Mouse (Mus musculus): ENCODE measurements around the gene Ncl. TPM values are rescaled to one million over a fixed set of nuclear protein-coding genes. Genes with fewer than 3 reads are reported as not detected.
"Not testable (repeated sequence)": the region's sequence is repeated elsewhere in the genome, so short reads cannot be mapped to it uniquely, and the experiment has no call there.

Ncl gene
- polyA plus RNA-seq, 1 experiment = 4.9 TPM

DNA sequence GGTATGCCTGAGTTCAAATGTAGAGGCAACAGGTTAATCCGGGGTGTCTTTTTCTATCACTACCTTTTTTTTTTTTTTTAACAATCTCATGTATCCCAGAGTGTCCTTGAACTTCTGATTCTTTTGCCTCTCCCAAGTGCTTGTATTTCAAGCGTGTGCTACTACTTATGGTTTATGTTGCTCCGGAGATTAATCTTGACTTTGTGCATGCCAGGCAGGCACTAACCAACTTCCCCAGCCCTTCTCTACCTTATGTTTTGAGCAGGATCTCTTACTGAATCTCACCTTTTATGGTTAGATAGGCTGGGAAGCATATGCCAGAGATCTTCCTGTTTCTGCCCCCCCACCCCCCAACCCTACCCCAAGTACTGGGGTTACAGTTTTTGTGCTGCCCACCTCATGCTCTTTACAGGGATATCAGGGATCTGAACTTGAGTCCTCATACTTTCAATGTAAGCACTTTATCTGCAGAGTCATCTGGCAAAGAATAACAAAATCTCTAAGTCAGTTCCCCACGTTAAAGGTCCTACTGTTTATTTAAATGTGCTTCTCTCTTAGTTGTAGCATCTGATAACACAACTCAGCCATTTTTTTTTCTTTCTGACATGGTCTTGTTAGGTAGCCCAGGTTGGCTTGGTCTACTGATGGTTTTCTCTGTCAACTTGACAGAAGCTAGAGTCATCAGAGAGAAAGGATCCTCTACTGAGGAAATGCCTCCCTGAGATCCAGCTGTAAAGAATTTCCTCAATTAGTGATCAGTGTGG is 2.8 kb upstream of the Ncl start:
- WGBS = 72% methylated on average over 4 of the region's 4 CpGs

DNA sequence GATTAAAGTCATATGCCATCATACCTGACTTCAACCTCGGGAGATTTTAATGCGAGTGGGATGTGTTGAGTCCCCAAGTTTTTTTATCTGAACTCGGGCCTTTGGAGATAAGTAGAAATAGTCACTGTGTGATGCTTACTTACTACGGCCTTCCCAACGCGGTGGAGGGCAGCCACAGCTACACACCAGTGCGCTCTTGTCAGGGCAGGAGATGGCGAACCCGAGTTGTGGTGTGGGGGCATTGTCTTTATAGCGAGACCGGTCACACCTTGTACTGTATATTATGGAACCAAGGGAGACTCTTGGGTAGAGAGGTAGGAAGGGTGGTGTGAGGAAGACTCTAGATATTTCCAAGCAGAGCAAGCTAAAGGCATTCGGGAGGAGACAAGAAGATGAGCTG is 1.2 kb upstream of the Ncl start:
- 14% methylated on average over 12 of the region's 12 CpGs for WGBS
- no peak for DNase-seq (ENCODE audit: low read depth, low spot score)

More for the DNA sequence above, 2.8 kb upstream of the Ncl start:
- DNase-seq (ENCODE audit: low read depth, low spot score) = no peak

DNA sequence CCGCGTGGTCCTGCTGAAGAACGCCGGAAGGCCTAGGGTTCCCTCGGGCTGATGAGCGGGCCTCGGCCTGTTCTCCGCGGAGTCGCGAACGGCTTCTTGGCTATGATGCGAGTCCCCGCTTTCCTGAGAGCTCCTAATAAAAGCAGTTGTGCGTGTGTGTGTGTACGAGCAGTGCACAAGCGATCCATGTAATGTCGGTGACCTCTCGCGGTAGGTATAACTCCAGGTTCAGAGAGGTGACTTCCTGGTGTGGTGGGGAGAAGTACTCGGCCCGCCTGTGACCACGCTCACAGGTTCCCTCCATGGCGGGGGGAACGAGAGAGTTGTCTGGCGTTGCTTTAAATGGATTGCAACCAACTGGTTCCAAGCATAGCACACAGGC is 589 bp upstream of the Ncl start:
- DNase-seq (ENCODE audit: low read depth, low spot score) = peak; percentile 18
- whole genome bisulfite sequencing = under 1% methylated on average over 26 of the region's 26 CpGs

DNA sequence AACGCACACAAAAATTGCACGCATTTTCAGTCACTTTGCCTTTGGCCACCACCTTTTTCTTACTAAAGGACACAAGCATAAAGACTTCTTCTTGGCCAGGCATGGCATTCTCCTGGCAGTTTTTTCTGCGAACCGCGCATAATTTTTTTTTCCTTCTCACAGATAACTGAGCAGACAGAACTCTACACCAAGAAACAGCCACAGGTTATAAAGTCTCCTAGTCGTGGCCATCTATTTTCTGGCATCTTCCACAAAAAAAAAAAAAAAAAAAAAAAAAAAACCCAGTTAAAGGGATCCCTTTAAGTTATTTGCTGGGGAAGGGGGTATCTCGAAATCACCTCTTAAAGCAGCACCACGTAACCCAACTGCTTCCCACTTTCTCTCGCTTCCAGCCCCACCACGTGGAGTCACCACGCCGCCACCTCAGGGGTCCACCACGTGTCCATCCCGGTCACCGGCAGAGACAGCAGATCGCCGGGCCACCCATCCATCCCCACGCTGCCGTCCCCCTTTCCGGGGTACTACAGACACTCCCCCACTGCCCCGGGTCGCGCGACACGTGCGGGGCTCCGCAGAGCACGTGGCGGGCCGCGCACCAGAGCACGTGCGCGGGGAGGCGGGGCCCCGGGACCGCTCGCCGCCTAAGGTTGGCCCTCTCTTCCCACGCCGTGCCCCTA is 833 bp downstream of the Ncl start:
- WGBS = 1% methylated on average over 41 of the region's 41 CpGs

DNA sequence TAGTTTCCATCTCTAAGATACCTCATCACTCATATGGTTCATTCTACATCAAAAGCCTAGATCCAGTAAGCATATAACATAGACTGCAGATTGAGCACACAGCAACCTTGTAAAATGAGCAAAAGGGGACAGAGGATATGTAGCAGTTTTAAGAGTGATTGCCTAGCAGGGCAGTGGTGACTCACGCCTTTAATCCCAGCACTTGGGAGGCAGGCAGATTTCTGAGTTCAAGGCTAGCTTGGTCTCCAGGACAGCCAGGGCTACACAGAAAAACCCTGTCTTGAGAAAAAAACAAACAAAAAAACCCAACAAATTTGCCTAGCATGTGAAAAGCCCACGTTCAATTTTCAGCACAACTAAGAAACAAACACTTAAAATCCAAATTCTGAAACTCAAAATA is 5.0 kb downstream of the Ncl start:
- no peak for DNase-seq (ENCODE audit: low read depth, low spot score)
- 79% methylated on average over 2 of the region's 2 CpGs for WGBS

More for the DNA sequence above, 833 bp downstream of the Ncl start:
- no peak for DNase-seq (ENCODE audit: low read depth, low spot score)

DNA sequence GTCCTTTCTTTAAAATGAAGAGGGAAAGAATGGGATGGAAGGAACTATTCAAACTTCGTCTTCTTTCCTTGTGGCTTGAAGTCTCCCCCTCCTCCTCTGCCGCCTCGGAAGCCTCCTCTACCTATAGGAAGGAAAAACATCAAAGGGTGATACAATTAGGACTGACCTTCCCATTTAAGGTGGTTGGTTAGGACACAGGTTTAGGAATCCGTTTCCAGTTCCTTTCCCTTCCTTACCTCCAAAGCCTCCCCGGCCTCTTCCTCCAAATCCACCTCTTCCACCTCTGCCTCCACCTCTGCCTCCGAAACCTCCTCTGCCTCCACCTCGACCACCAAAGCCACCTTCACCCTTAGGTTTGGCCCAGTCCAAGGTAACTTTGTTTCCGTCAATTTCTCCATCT is 8.6 kb downstream of the Ncl start:
- 83% methylated on average over 8 of the region's 8 CpGs for WGBS
- no peak for DNase-seq (ENCODE audit: low read depth, low spot score)

DNA sequence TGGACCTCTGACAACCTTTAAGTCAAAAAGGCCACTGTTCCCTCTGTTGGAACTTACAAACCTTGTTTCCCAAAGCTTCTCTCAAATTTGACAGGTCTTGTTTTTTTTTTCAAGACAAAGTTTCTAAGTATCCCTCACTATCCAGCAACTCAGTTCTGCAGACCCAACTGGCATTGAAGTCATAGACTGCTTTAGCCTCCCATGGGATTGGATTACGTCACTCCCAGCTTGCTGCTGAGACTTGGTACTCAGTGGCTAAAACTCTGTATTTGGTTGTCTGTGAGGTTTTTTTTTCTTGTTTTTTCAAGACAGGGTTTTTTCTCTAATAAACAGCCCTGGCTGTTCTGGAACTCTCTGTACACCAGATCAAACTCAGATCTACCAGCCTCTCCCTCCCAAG is 9.5 kb downstream of the Ncl start:
- no peak for DNase-seq (ENCODE audit: low read depth, low spot score)
- 92% methylated on average over 1 of the region's 1 CpGs for WGBS

DNA sequence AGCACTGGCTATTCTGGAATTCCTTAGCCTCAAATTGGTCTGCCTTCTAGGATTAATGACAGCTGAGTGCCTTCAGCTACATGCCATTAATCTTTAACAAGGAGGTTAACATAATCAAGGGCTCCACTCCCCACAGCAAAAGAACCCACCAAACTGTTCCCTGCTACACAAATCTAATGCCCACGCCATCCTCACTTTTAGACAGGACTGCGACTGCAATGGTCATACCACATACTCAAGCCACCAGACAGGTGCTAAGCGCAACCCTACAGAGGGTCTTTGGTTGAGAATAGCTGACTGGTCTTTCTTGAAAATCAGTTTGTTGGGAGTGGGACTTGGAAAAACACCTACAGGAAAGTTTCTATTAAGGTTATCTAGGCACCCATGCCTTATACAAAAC is 10.0 kb downstream of the Ncl start:
- 95% methylated on average over 3 of the region's 3 CpGs for WGBS
- DNase-seq (ENCODE audit: low read depth, low spot score) = no peak

DNA sequence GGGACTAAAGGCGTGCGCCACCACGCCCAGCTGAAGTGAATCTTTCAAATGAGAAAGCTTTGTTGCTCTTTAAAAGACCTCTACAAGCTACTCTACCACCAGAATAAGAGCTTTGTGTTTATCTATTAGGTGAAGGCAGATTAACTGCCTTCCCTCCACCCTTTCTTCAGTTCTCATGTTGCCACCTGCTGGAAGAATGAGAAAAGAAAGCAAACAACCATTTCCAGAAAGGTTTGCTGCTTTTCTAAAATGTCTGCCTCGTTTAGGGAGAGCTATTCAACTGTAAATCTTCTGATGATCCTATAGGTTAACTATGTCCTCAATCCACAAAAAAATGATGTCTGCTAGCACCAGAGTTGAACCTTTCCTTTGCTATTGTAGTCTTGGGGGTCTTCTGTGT is 10.4 kb downstream of the Ncl start:
- 75% methylated on average over 4 of the region's 4 CpGs for WGBS
- DNase-seq (ENCODE audit: low read depth, low spot score) = no peak

DNA sequence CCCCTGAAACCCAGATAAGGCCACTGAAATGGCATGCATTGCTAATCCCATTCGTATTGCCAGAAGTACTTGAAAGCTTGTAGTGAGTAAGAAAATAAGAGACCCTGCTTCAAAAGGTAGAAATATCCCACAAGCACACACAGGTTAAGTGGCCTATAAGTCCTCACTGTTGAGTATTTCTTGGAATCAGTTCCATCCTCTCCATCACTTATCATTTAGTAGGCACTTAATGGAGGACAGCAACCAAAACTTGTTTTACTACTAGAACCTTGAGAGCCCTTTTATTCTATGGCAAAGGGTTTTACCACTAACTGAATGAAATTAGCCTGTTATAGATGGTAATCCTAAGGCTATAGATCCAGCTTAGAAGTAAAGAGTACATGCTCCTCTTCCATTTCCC is 11.1 kb downstream of the Ncl start:
- 89% methylated on average over 1 of the region's 1 CpGs for WGBS
- DNase-seq (ENCODE audit: low read depth, low spot score) = no peak

DNA sequence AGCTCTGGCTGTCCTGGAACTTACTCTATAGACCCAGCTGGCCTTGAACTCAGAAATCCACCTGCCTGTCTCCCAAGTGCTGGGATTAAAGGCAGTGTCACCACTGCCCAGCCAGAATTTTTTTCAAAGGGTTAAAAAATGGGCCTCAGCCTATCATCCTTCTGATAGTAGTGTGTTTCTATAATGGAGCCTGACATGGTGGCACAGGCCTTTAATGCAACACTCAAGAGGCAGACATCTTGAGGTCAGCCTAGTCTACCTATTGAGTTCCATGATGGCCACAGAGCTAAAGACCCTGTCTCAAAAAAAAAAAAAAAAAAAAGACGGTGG is 11.5 kb downstream of the Ncl start:
- 43% methylated on average over 1 of the region's 1 CpGs for WGBS
- no peak for DNase-seq (ENCODE audit: low read depth, low spot score)

DNA sequence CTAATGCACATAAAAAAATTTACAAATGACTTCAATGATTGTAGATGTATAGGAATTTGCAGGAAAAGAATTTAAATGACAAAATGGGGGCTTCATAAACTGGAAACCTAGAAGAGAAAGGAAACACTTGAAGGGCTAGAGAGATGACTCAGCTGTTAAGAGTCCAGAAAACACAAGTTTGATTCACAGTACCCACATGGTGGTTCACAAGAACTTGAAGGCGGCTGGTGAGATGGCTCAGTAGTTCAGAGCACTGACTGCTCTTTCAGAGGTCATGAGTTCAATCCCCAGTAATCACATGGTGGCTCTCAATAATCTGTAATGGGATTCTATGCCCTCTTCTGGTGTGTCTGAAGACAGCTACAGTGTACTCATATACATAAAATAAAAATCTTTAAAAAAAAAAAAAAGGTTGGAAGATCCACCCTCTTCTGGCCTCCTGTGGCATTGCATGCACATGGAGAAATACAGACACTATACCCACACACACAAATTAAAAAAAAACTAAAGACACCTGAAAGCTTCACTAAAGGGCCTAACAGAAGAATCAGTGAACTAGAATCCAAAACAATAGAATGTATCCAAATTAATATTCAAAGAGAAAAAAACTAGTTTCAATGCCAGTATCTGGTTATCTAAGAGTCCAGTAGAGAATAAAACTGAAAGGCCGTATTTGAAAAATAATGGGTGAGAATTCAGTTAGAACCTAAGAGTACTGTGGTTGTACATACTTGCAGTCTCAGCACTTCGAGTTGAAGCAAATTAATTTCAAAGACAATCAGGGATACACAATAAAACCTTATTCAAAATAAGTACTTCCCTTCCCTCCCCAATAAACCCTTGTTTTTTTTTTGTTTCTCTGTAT is 12.1 kb downstream of the Ncl start:
- 88% methylated on average over 3 of the region's 3 CpGs for WGBS
- no peak for DNase-seq (ENCODE audit: low read depth, low spot score)

DNA sequence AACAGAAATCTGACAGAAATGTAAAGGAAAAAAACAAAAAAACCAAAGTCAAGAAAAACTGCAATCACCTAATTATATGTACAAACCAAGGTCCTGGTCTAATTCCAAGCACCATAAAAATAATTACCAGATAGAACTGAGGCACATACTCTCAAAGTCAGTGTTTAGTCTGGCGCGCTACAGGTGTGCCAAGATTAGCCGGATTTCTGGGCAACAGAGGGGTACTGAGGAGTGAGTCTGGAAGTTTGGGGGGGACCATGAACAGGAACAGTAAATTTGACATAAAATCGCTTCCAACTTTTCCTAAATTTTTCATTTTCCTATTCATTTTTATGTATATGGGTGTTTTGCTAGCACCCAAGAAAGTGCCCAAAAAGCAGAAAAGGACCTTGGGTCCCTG is 13.2 kb downstream of the Ncl start:
- DNase-seq (ENCODE audit: low read depth, low spot score) = no peak
- 92% methylated on average over 4 of the region's 4 CpGs for WGBS

DNA sequence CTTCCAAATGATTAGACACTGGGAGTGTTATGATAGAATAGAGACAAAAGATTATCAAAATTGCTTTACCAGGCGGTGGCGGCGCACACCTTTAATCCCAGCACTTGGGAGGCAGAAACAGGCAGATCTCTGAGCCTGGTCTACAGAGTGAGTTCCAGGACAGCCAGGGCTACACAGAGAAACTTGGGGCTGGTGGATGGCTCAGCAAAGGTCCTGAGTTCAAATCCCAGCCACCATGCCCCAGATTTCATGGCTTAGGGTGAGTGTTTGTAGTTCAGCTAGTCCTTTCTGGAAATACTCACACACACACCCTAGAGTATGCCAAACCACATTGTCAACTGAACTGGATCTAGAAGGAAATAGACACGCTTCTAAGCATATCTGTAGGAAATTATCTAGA is 14.1 kb downstream of the Ncl start:
- WGBS = 85% methylated on average over 4 of the region's 4 CpGs

DNA sequence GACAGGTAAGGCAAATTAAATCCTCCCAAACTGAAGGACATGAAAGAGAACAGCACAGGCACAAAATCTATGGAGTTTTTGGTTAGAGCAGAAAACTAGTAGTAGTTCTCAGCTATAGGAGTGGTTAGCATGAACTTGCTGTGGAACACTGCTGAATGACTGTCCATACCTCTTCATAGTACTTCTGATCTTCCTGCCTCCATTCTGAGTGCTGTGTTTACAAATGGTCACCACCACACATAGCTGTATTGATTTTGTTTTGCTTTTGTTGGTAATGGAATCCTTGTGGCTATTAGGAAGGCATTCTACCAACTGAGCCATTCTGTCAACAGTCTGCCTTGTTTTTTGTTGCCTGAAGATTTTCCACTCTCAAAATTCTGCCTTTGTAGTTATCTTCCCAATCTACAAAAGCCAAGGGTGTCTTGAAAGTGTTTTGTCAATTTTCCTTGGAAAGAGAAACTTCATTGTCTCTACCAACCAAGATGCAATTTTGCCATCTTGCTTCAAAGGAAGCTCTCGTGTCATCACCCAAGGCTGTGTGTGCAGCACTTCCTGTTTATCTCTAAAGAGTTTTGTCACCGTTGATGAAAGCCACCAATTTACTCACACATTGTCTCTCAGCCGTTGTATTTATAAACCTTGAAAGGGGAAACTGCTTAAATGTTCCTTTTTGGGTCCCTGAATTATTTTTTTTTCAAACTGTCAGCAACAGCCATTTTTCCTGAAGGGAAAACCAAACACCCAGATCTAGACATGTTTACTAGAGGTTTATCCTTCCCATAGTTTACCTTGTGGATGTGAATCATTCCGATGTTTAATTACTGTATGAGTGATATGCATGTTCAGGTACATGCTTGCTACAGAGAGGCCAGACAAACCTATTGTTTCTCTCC is 15.0 kb downstream of the Ncl start:
- 45% methylated on average over 4 of the region's 4 CpGs for WGBS
- DNase-seq (ENCODE audit: low read depth, low spot score) = no peak

More for the DNA sequence above, 14.1 kb downstream of the Ncl start:
- DNase-seq (ENCODE audit: low read depth, low spot score) = no peak

DNA sequence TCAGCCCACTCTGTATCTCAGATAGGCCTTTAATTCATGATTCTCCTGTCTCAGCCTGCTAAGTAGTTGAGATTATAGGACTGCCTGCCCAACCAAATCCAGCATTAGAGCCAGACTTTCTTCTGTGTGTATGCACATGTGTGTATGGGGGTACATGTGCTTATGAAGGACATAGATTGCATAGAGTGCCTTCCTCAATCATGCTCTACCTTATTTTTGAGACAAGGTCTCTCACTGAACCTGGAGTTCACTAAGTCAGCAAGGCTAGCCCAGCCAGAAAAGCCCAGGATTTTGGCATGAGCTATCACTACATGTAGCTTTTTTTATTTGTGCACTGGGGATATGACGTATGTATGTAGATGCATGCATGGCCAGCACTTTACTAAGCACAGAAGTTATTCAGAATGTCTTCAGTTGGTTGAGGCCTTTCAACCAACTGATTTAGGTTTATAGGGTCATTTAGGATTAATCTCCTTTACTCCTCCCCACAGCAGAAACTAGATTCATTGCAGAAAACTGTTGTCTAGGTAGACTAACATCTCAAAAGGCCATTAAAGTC is 16.0 kb downstream of the Ncl start:
- DNase-seq (ENCODE audit: low read depth, low spot score) = no peak
- 84% methylated on average over 1 of the region's 1 CpGs for WGBS

DNA sequence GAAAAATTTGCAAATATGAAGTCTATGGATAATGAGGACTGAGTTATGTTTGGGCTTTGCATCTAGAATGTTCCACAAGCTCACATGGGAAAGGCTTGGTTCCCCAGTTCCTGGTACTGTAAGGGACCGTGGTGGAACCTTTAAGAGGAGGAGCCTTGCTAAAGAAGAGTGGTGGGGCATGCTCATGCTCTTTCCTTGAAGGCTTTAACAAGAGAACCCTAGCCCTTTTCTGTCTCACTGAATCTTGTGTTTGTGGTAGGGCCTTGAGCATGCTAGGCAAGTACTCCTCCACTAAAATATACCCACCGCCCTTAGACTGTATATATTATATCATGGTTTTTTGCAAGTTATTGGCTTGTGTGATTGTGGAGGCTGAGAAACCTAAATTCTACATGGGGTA is 16.8 kb downstream of the Ncl start:
- DNase-seq (ENCODE audit: low read depth, low spot score) = no peak
- WGBS = 83% methylated on average over 2 of the region's 2 CpGs

DNA sequence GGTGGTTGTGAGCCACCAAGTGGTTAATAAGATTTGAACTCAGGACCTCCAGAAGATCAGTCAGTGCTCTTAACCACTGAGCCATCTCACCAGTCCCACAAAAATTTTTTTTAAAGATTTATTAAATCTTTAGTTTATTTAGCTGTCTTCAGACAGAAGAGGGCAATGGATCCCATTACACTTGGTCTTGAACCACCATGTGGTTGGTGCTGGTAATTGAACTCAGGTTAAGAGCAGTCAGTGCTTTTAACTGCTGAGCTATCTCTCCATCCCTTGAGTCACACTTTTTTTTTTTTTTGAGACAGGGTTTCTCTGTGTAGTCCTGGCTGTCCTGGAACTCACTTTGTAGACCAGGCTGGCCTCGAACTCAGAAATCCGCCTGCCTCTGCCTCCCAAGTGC is 18.1 kb downstream of the Ncl start:
- WGBS = 94% methylated on average over 2 of the region's 2 CpGs
- DNase-seq (ENCODE audit: low read depth, low spot score) = not testable (repeated sequence)

DNA sequence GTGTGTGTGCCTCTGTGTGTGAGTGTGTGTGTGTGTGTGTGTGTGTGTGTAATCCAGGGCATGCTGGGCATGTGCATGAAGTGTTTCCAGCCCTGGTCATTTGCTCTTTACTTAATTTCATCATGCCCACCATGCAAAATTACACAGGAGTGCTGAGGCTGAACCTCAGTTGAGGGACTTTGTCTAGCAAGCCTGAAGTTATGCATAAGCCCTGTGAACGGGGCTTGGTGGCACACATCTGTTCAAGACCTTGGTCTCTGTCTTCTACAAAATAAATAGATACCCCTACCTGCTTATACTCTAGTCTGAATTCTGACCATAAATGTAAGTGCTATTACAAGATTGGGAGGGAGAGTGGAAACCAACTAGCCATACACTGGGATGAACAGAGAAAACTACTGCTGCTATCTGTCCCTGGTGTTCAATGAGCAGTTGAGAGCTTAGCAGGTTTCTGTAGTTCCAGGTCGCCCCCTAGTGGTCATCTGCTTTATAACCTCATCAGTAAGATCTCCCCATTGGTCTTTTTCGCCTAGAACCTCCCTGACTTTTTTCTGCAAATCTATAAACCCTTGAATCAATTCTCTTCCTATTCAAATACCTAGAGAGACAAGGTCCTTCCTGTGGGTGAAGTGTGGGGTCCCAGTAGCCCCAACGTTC is 19.9 kb downstream of the Ncl start:
- WGBS = 27% methylated on average over 4 of the region's 4 CpGs
- peak; percentile 54 for DNase-seq (ENCODE audit: low read depth, low spot score)

Measured in large intestine, adult 2 months (tissue).